Mouse (Mus musculus): ENCODE data around the gene Tex261. TPM values are rescaled to one million over a fixed set of nuclear protein-coding genes. Genes with fewer than 3 reads are reported as not detected.

The Tex261 gene
- polyA plus RNA-seq, 1 experiment from 2014 or later: 75.4 TPM

GRCm38 (mm10) chr6:83729350-83729970, 46.2 kb downstream of the Tex261 start:
- ATAC-seq (ENCODE audit: insufficient number of reproducible peaks, insufficient read depth, low FRiP score, low read depth): no peak
- Histone ChIP-seq H3K9me3 (ENCODE audit: control insufficient read depth, low read depth, low read length) (peaks cover 4% of the 10 kb centered on the region; the same call in 1 of the 2 replicates), H3K27me3 (ENCODE audit: control insufficient read depth, insufficient read depth, low read length) (no peaks in the 10 kb centered on the region), H3K9ac (replicated peaks; ENCODE audit: low read depth, low read length) (no peak overlapping the region), H3K4me1 (ENCODE audit: control insufficient read depth, insufficient read depth, low read length) (no peaks in the 10 kb centered on the region), H3K27ac (ENCODE audit: low read length) (no peak overlapping the region), H3K36me3 (ENCODE audit: control insufficient read depth, insufficient read depth, low read length) (no peaks in the 10 kb centered on the region), H3K4me3 (ENCODE audit: low read depth, low read length) (no peak overlapping the region), H3K4me2 (replicated peaks; ENCODE audit: low read depth, low read length) (no peak overlapping the region)
- 63% methylated on average over 14 of the region's 14 CpGs for WGBS

GRCm38 (mm10) chr6:83728488-83728887, 47.1 kb downstream of the Tex261 start:
- Histone ChIP-seq H3K36me3 (ENCODE audit: control insufficient read depth, insufficient read depth, low read length) (no peaks in the 10 kb centered on the region), H3K27me3 (ENCODE audit: control insufficient read depth, insufficient read depth, low read length) (no peaks in the 10 kb centered on the region), H3K4me1 (ENCODE audit: control insufficient read depth, insufficient read depth, low read length) (no peaks in the 10 kb centered on the region), H3K27ac (ENCODE audit: low read length) (no peak overlapping the region), H3K4me2 (replicated peaks; ENCODE audit: low read depth, low read length) (no peak overlapping the region), H3K4me3 (ENCODE audit: low read depth, low read length) (no peak overlapping the region), H3K9ac (replicated peaks; ENCODE audit: low read depth, low read length) (no peak overlapping the region), H3K9me3 (ENCODE audit: control insufficient read depth, low read depth, low read length) (no peaks in the 10 kb centered on the region)
- ATAC-seq (ENCODE audit: insufficient number of reproducible peaks, insufficient read depth, low FRiP score, low read depth): no peak
- 86% methylated on average over 3 of the region's 3 CpGs for WGBS

- Histone ChIP-seq H3K9ac (replicated peaks; ENCODE audit: low read depth, low read length) (no peak overlapping the region), H3K9me3 (ENCODE audit: control insufficient read depth, low read depth, low read length) (no peaks in the 10 kb centered on the region), H3K27ac (ENCODE audit: low read length) (no peak overlapping the region), H3K36me3 (ENCODE audit: control insufficient read depth, insufficient read depth, low read length) (no peaks in the 10 kb centered on the region), H3K4me2 (replicated peaks; ENCODE audit: low read depth, low read length) (no peak overlapping the region), H3K4me3 (ENCODE audit: low read depth, low read length) (no peak overlapping the region), H3K4me1 (ENCODE audit: control insufficient read depth, insufficient read depth, low read length) (no peaks in the 10 kb centered on the region), H3K27me3 (ENCODE audit: control insufficient read depth, insufficient read depth, low read length) (no peaks in the 10 kb centered on the region)
- WGBS: 40% methylated on average over 4 of the region's 4 CpGs
- ATAC-seq (ENCODE audit: insufficient number of reproducible peaks, insufficient read depth, low FRiP score, low read depth): no peak
These were observed 48.4 kb downstream of the Tex261 start for GRCm38 (mm10) chr6:83727178-83727577.

GRCm38 (mm10) chr6:83722526-83722925, 53.1 kb downstream of the Tex261 start:
- WGBS: 17% methylated on average over 6 of the region's 6 CpGs
- H3K27me3 ChIP-seq (ENCODE audit: control insufficient read depth, insufficient read depth, low read length): peaks cover 36% of the 10 kb centered on the region
- no peak for ATAC-seq (ENCODE audit: insufficient number of reproducible peaks, insufficient read depth, low FRiP score, low read depth)

More at GRCm38 (mm10) chr6:83722526-83722925, 53.1 kb downstream of the Tex261 start:
- Histone ChIP-seq H3K9ac (replicated peaks; ENCODE audit: low read depth, low read length) (no peak overlapping the region), H3K4me3 (ENCODE audit: low read depth, low read length) (no peak overlapping the region), H3K4me1 (ENCODE audit: control insufficient read depth, insufficient read depth, low read length) (no peaks in the 10 kb centered on the region), H3K4me2 (replicated peaks; ENCODE audit: low read depth, low read length) (no peak overlapping the region), H3K27ac (ENCODE audit: low read length) (no peak overlapping the region), H3K9me3 (ENCODE audit: control insufficient read depth, low read depth, low read length) (no peaks in the 10 kb centered on the region), H3K36me3 (ENCODE audit: control insufficient read depth, insufficient read depth, low read length) (no peaks in the 10 kb centered on the region)

Other genes with a start within 250 kb of the Tex261 start
- 1,372 and 1,469 TPM in 2 replicates for gene Actg2, start 239.5 kb downstream of the Tex261 start, polyA plus RNA-seq (2014; fragmentation: Nextera tagmentation; extraction: Ambion mirVana)
- 28.0 and 28.3 TPM in 2 replicates for gene Stambp, start 203.1 kb downstream of the Tex261 start, polyA plus RNA-seq (2014; fragmentation: Nextera tagmentation; extraction: Ambion mirVana)
- gene Clec4f, start 119.6 kb downstream of the Tex261 start, polyA plus RNA-seq (2014; fragmentation: Nextera tagmentation; extraction: Ambion mirVana): not detected in 2 replicates
- gene Cd207, start 98.0 kb downstream of the Tex261 start, polyA plus RNA-seq (2014; fragmentation: Nextera tagmentation; extraction: Ambion mirVana): not detected in 2 replicates
- gene Vax2, start 64.5 kb downstream of the Tex261 start, polyA plus RNA-seq (2014; fragmentation: Nextera tagmentation; extraction: Ambion mirVana): not detected in 2 replicates
- 0.42 and 0.45 TPM in 2 replicates for gene Atp6v1b1, start 32.8 kb downstream of the Tex261 start, polyA plus RNA-seq (2014; fragmentation: Nextera tagmentation; extraction: Ambion mirVana)
- gene Ankrd53, start 13.2 kb downstream of the Tex261 start, polyA plus RNA-seq (2014; fragmentation: Nextera tagmentation; extraction: Ambion mirVana): 0.20 TPM in 1 of 2 replicates, not detected in the other
- 61.5 and 63.1 TPM in 2 replicates for gene Nagk, start 19.2 kb upstream of the Tex261 start, polyA plus RNA-seq (2014; fragmentation: Nextera tagmentation; extraction: Ambion mirVana)
- 20.7 and 22.0 TPM in 2 replicates for gene Paip2b, start 55.9 kb upstream of the Tex261 start, polyA plus RNA-seq (2014; fragmentation: Nextera tagmentation; extraction: Ambion mirVana)
- gene Zfp638, start 91.3 kb upstream of the Tex261 start, polyA plus RNA-seq (2014; fragmentation: Nextera tagmentation; extraction: Ambion mirVana): 92.0 and 94.4 TPM in 2 replicates
- 11.2 and 12.4 TPM in 2 replicates for gene Dysf, start 232.8 kb upstream of the Tex261 start, polyA plus RNA-seq (2014; fragmentation: Nextera tagmentation; extraction: Ambion mirVana)

Measured in stomach, embryonic 14.5 days (tissue).